Mouse (Mus musculus): ENCODE results near the gene Slfn9. TPM values are rescaled to one million over a fixed set of nuclear protein-coding genes. Genes with fewer than 3 reads are reported as not detected.
"Not testable (repeated sequence)": the region's sequence is repeated elsewhere in the genome, so short reads cannot be mapped to it uniquely, and the experiment has no call there.

The Slfn9 gene
- 5.9 and 8.5 TPM in 2 replicates for polyA plus RNA-seq (2016; fragmentation: Nextera tagmentation; extraction: Ambion mirVana)

DNA sequence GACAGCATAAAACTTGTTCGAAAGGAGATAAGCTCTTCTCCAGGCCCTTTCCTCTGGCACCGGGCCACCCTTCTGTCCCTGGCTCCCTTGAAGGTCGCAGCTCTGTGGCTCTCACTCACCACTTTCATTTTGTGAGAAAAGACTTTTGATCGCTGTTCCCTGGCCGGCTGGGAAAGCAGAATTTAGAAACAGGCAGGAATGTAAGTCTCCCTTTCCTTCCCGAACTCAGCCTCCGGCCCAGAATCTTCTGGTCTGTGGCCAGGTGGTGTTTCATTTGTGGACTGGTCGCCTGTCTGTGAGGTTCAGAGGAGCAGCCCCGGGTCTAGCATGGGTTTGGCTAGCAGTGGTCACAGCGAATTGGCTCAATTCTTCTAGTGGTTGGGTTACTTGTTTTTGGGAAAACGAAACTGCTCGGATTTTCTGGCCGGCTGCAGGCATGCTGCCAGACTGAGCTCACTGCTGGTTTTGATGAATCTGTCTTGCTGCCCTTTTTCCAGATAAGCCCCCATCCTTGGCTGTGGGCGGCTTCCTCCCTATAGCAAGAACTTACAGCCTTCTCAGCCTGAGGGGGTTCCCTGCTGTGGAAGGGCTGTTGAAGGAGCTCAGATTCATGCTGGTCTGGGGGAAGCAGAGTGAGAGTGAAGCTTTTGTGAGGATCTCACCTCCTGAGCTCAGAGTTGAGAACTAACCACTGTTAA, at the start of gene Slfn9:
TSS of gene Slfn9 (minus strand) at position 362 of the 698 bp plus-strand sequence.
- Histone ChIP-seq H3K36me3 (0 out of 2 replicates have a peak, but pooled peaks cover 13% of the 10 kb centered on the region), H3K4me3 (peak within 1 kb of the TSS; percentile 50), H3K4me1 (replicated peaks) (peaks cover 23% of the 10 kb centered on the region), H3K27me3 (ENCODE audit: insufficient read depth, poor library complexity, severe bottlenecking) (peaks cover 25% of the 10 kb centered on the region), H3K27ac (peak within 1 kb of the TSS; percentile 62), H3K9me3 (no peaks in the 10 kb centered on the region)
- DNase-seq (ENCODE audit: low spot score) = peak; percentile 48
- 8% methylated on average over 14 of the region's 14 CpGs for WGBS

DNA sequence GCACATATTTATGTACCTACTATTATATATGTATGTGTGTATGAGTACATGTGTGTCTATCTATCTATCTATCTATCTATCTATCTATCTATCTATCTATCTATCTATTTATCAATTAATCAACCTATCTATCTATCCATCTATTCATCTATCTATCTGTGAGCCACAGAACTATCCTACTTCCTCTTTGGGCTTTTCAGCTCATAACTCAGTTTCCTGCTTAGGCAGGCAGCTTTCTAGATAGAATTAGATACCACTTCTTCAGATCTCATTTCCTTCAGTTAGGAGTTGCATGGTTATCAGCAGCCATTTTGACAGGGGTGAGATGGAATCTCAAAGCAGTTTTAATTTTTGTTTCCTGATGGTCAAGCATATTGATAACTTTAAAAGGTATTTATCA, 49.4 kb upstream of the Slfn9 start:
- no peak overlapping the region for H3K4me3 ChIP-seq
- peaks cover 17% of the 10 kb centered on the region for H3K27me3 ChIP-seq (ENCODE audit: insufficient read depth, poor library complexity, severe bottlenecking)
- H3K4me1 ChIP-seq (replicated peaks) = no peaks in the 10 kb centered on the region
- no peak overlapping the region for H3K27ac ChIP-seq
- H3K9me3 ChIP-seq = no peaks in the 10 kb centered on the region
- DNase-seq (ENCODE audit: low spot score) = no peak
- no peaks in the 10 kb centered on the region for H3K36me3 ChIP-seq

DNA sequence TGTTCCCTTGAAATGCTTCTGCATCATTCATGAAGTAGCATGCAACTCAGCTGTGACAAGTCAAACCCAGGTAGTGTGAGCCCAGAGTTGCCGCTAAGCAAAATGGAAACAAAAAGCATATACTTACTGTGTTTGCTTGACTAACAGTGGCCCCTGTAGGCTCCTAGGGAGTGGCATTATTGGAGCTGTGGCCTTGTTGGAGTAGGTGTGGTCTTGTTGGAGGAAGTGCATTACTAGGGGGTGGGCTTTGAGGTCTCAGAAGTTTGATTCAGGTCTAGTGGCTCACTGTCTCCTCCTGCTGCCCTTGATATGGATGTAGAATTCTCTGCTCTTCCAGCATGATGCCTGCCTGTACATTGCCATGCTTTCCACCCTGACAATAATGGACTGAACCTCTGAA, 48.7 kb upstream of the Slfn9 start:
- Histone ChIP-seq H3K4me3 (0 out of 2 replicates have a peak overlapping the region, but pooled peaks have one; percentile 28), H3K4me1 (replicated peaks) (no peaks in the 10 kb centered on the region), H3K36me3 (no peaks in the 10 kb centered on the region), H3K9me3 (no peaks in the 10 kb centered on the region), H3K27me3 (ENCODE audit: insufficient read depth, poor library complexity, severe bottlenecking) (peaks cover 17% of the 10 kb centered on the region), H3K27ac (no peak overlapping the region)
- 16% methylated on average over 1 of the region's 1 CpGs for WGBS
- DNase-seq (ENCODE audit: low spot score) = no peak

DNA sequence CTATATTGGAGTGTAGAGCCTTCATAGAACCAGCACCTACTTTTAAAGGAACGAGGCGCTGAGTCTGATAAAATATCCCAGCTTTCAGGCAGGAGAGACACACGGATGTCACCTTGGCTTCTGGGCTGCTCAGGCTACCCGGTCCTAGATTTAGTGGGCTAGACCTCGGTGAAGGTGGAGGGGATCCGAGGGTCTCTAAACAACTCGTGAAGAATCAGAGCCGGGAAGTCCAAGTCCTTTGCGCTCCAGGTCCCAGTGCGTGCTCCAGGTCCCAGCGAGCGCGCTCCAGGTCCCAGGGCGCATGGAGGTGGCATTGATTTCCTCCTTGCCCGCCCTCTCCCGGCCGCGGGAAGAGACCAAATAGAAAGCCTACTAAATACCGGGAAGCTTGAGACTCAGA, 48.2 kb upstream of the Slfn9 start:
- Histone ChIP-seq H3K27ac (no peak overlapping the region), H3K9me3 (no peaks in the 10 kb centered on the region), H3K36me3 (no peaks in the 10 kb centered on the region), H3K4me3 (peak overlapping the region; percentile 28), H3K27me3 (ENCODE audit: insufficient read depth, poor library complexity, severe bottlenecking) (peaks cover 17% of the 10 kb centered on the region), H3K4me1 (replicated peaks) (no peaks in the 10 kb centered on the region)
- 11% methylated on average over 19 of the region's 19 CpGs for WGBS
- no peak for DNase-seq (ENCODE audit: low spot score)

DNA sequence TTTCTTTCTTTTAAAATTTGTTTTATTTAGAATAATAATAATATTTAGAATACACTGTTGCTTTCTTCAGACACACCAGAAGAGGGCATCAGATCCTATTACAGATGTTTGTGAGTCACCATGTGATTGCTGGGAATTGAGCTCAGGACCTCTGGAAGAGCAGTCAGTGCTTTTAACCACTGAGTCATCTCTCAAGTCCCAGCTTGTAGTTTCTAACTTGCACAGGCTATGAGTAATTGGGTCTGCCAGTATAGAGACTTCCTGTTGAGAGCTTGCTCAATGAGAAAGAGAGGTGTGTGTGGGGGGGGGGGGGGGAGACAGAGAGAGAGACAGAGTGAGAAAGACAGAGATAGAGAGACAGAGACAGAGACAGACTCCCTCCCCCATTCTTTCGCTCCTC, 47.5 kb upstream of the Slfn9 start:
- Histone ChIP-seq H3K27ac (no peak overlapping the region), H3K4me3 (no peak overlapping the region), H3K9me3 (no peaks in the 10 kb centered on the region), H3K36me3 (no peaks in the 10 kb centered on the region), H3K4me1 (replicated peaks) (no peaks in the 10 kb centered on the region), H3K27me3 (ENCODE audit: insufficient read depth, poor library complexity, severe bottlenecking) (peaks cover 17% of the 10 kb centered on the region)
- DNase-seq (ENCODE audit: low spot score) = no peak
- 67% methylated on average over 1 of the region's 1 CpGs for WGBS

DNA sequence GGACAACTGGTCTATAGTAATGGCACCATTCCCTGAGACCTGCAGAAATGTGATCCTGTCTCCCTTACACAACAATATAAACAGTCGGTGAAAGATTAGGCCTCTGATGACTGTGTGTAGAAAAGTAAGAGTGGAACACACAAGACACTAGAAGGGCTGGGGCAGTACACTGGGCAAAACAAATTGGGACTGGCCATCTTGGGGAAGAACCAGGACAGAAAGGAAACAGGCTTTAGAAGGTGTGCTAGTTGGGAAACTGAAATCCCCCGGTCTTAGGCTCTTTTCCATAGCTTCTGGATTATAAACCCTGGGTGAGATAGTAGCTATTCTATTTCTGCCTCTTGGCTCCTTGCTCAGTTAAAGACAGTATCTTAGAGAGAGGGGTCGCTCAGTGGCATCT, 47.1 kb upstream of the Slfn9 start:
- WGBS = 85% methylated on average over 3 of the region's 3 CpGs
- not testable (repeated sequence) for H3K27ac ChIP-seq; H3K36me3 ChIP-seq; H3K9me3 ChIP-seq; H3K4me3 ChIP-seq; H3K4me1 ChIP-seq (replicated peaks); DNase-seq (ENCODE audit: low spot score)
- H3K27me3 ChIP-seq (ENCODE audit: insufficient read depth, poor library complexity, severe bottlenecking) = peaks cover 17% of the 10 kb centered on the region

DNA sequence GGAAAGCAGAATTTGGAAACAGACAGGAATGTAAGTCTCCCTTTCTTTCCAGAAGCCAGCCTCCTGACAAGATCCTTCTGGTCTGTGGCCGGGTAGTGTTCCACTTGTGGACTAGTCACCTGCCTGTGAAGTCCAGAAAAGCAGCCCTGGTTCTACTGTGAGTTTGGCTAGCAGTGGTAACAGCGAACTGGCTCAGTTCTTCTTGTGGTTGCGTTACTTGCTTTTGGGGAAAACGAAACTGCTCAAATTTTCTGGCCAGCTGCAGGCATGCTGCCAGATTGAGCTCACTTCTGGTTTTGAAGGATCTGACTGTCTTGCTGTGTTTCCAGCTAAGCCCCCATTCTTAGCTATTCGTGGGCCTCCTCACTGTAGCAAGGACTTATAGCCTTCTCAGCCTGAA, 29.0 kb upstream of the Slfn9 start, which contains the start of gene Slfn8:
TSS of gene Slfn8 (minus strand) at position 190 of the 400 bp plus-strand sequence.
- H3K27ac ChIP-seq = no peak within 1 kb of the TSS
- no peaks in the 10 kb centered on the region for H3K27me3 ChIP-seq (ENCODE audit: insufficient read depth, poor library complexity, severe bottlenecking)
- H3K36me3 ChIP-seq = no peaks in the 10 kb centered on the region
- DNase-seq (ENCODE audit: low spot score) = no peak
- no peaks in the 10 kb centered on the region for H3K4me1 ChIP-seq (replicated peaks)
- no peaks in the 10 kb centered on the region for H3K9me3 ChIP-seq
- 81% methylated on average over 5 of the region's 5 CpGs for WGBS
- no peak within 1 kb of the TSS for H3K4me3 ChIP-seq

DNA sequence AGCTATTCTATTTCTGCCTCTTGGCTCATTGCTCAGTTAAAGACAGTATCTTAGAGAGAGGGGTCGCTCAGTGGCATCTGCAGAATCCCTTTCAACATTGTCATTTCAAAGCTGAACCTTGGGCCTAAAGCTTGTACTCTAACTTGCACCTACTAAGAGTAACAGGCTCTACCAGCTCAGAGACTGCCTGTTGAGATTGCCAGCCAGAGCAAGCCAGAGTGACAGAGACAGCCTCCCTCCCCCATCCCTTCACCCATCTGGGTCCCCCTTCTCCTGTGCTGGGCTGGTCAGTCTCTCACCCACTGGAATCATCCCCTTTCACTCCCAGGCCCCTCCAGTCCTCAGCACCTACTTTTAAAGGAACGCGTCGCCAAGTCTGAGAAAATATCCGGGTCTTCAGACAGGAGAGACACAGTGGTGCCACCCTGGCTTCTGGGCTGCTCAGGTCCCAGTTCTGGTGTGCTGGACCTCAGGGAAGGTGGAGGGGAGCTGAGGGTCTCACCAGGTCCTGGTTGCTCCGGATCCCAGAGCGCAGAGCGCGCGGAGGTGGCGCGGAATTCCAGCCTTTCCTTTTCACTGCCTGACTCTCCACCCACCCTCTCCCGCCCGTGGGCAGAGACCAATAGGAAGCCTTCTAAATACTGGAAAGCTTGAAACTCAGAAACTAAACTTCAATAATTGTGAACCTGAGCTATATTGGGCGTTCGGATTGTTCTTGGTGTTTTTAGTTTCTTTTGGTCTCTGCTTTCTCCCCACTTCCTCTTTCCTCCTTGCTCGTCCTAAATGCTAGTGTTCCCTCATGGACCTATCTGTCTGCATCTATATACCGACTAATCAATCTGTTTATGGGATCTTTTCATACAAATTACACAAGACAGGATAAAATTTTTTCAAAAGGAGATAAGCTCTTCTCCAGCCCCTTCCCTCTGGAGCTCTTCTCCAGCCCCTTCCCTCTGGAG, 28.2 kb upstream of the Slfn9 start:
- not testable (repeated sequence) for H3K36me3 ChIP-seq; H3K27me3 ChIP-seq (ENCODE audit: insufficient read depth, poor library complexity, severe bottlenecking); H3K4me3 ChIP-seq; H3K4me1 ChIP-seq (replicated peaks); H3K27ac ChIP-seq; H3K9me3 ChIP-seq; DNase-seq (ENCODE audit: low spot score)
- WGBS = 72% methylated on average over 18 of the region's 18 CpGs

DNA sequence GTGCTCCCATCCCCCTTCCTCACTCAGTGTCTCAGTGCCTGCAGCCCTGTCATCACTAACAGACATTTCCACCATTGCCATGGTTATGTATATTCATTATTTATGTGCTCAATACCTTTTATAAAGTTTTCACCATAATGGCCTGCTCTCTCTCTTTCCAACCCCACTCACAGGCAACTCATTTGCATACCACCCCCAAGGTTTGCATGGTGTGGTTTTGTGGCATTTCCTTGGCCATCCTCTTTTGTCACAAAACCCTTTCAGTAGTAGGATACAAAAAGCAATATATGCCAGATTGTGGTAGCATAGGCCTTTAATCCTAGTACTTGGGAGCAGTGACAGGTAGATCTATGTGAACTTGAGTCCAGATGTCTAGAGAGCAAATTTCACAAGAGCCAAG, 24.5 kb upstream of the Slfn9 start:
- Histone ChIP-seq H3K27ac (no peak overlapping the region), H3K36me3 (no peaks in the 10 kb centered on the region), H3K4me3 (no peak overlapping the region), H3K9me3 (no peaks in the 10 kb centered on the region), H3K27me3 (ENCODE audit: insufficient read depth, poor library complexity, severe bottlenecking) (no peaks in the 10 kb centered on the region), H3K4me1 (replicated peaks) (peaks cover 9% of the 10 kb centered on the region; the same call in 1 of the 2 replicates)
- no peak for DNase-seq (ENCODE audit: low spot score)

DNA sequence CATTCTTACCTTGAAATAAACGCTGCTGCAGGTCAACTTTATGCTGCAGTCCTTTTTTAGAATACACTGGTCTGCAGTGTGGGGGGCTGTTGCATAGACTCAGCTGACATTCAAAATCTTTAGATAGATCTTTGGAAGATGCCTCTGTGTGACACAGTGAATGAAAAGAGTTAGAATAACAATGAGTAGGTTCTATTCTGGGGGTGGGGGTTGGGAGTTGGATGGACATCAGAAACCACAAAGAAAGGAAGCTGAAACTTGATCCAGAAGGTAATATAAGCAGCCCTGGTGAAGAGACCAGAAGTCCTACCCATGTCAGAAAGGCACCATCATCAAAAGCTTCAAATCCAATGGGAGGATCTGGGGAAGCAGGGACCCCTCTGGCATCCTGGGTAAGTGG, 21.7 kb upstream of the Slfn9 start:
- WGBS = 79% methylated on average over 1 of the region's 1 CpGs
- H3K9me3 ChIP-seq = no peaks in the 10 kb centered on the region
- no peak for DNase-seq (ENCODE audit: low spot score)
- H3K4me1 ChIP-seq (replicated peaks) = peaks cover 9% of the 10 kb centered on the region; the same call in 1 of the 2 replicates
- H3K36me3 ChIP-seq = no peaks in the 10 kb centered on the region
- H3K27me3 ChIP-seq (ENCODE audit: insufficient read depth, poor library complexity, severe bottlenecking) = no peaks in the 10 kb centered on the region
- H3K27ac ChIP-seq = no peak overlapping the region
- H3K4me3 ChIP-seq = no peak overlapping the region

DNA sequence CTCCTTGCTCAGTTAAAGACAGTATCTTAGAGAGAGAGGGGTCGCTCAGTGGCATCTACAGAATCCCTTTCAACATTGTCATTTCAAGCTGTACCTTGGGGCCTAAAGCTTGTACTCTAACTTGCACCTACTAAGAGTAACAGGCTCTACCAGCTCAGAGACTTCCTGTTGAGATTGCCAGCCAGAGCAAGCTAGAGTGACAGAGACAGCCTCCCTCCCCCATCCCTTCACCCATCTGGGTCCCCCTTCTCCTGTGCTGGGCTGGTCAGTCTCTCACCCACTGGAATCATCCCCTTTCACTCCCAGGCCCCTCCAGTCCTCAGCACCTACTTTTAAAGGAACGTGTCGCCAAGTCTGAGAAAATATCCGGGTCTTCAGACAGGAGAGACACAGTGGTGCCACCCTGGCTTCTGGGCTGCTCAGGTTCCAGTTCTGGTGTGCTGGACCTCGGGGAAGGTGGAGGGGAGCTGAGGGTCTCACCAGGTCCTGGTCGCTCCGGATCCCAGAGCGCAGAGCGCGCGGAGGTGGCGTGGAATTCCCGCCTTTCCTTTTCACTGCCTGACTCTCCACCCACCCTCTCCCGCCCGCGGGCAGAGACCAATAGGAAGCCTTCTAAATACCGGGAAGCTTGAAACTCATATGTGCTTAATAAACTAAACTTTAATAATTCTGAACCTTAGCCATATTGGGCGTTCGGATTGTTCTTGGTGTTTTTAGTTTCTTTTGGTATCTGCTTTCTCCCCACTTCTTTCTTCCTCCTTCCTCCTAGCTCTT, 831 bp downstream of the Slfn9 start:
- 17% methylated on average over 19 of the region's 19 CpGs for WGBS

DNA sequence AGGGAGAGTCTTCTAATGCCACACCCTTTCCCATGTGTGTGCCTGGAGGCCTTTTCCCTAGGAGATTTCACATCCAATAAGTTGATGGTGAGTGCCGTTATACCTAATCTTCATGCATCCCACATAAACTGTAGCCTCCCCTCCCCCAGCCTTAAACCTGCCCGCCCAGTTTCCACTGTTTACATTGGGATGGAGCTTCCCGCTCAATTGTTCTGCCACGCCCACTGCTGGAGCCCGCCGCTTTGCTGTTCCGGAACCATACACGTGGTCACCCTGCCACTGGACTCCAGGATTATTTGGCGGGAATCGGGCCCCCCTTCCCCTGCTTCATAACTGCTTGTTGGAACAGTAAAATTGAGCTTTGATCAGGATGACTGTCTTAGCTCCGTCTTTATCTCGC, 2.3 kb downstream of the Slfn9 start:
- DNase-seq (ENCODE audit: low spot score) = peak; percentile 15
- Histone ChIP-seq H3K36me3 (peaks cover 26% of the 10 kb centered on the region), H3K4me3 (peak overlapping the region; percentile 50; the same call in 1 of the 2 replicates)

More for the DNA sequence above, 831 bp downstream of the Slfn9 start:
- Histone ChIP-seq H3K27me3 (ENCODE audit: insufficient read depth, poor library complexity, severe bottlenecking) (peaks cover 25% of the 10 kb centered on the region), H3K36me3 (0 out of 2 replicates have a peak, but pooled peaks cover 13% of the 10 kb centered on the region), H3K4me1 (replicated peaks) (peaks cover 23% of the 10 kb centered on the region), H3K27ac (peak overlapping the region; percentile 62), H3K4me3 (peak overlapping the region; percentile 50)
- not testable (repeated sequence) for H3K9me3 ChIP-seq
- DNase-seq (ENCODE audit: low spot score) = peak; percentile 65

More for the DNA sequence above, 2.3 kb downstream of the Slfn9 start:
- H3K27ac ChIP-seq = no peak overlapping the region
- H3K4me1 ChIP-seq (replicated peaks) = peaks cover 23% of the 10 kb centered on the region
- H3K9me3 ChIP-seq = no peaks in the 10 kb centered on the region
- 33% methylated on average over 12 of the region's 12 CpGs for WGBS
- H3K27me3 ChIP-seq (ENCODE audit: insufficient read depth, poor library complexity, severe bottlenecking) = peaks cover 25% of the 10 kb centered on the region

Data from hindbrain, embryonic 10.5 days (tissue).